Mouse (Mus musculus) naive thymus-derived CD4-positive, alpha-beta T cell, adult 2 months (primary cell): ENCODE measurements around the gene Fgfr1op2.

ENCODE experiments used
- DNase-seq: peaks from one replicate; pipeline ENCODE4 v3.0.0-alpha.2; 2011; ENCODE audit warnings: low read depth

Gene Fgfr1op2

DNA sequence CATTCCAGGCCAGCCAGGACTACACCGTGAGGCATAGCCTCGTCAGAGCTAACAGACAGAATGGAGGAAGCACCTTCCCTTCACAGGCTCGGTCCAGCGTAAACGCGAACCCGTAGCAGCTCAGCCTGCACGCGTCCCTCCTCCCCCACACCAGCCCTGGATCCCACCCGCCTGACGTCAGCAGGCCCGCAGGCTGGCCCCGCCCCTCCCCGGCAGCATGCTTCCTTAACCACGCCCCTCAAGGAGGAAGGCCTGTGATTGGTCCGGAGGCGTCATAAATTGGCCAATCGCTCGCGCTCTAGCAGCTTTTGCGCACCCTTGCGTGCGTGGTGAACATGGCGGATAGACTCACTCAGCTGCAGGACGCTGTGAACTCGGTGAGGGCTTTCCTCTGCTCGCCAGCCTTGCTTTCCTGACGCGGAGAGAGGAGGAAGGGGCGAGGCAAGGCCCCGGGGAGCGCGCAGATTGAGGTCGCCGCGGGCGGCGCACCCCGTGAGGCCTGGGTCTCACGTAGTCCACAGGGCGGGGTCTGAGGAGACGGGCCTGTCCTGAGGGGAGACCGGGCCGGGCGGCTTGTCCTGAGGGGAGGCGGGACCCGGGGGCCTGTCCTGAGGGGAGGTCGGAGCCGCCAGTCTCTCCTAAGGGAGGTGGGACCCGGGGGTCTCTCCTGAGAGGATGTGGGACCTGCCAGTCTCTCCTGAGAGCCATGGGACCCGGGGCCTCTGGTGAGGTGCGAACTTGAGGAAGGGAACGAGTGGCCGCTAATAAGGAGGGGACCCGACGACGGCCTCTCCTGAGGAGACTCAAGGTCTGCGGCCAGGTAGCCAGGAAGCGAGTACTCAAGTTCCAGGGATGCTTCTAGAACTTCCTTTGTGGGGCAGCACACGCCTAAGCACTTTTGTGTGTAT lies 65.5 kb downstream of the Fgfr1op2 start, which contains the start of the genes Med21 and Tm7sf3:
Gene Med21, plus strand, starts transcription at position 272 of the 908 bp plus-strand sequence.
Gene Tm7sf3, minus strand, starts transcription at position 549 of the 908 bp plus-strand sequence.
- peak; percentile 98 for DNase-seq

- no peak for DNase-seq
Measured at GRCm38 (mm10) chr6:146643184-146643570, 66.2 kb downstream of the Fgfr1op2 start.
